Mouse (Mus musculus) mature B cell (primary cell): ENCODE measurements around the gene Cypt14.
"Not testable (repeated sequence)": the region's sequence is repeated elsewhere in the genome, so short reads cannot be mapped to it uniquely, and the experiment has no call there.

Source experiments
- in situ Hi-C: fragments of 300-500 bp; cut with MboI; formaldehyde crosslinking; loops from 2 replicates; pipeline ENCODE4 v1.14.3; 2019

Gene Cypt14

GRCm38 (mm10) chrX:39863504-39863903 lies at the start of gene Cypt14:
TSS of gene Cypt14 (minus strand) at chrX:39863604.
- in situ Hi-C loops = not testable (repeated sequence)
